Mouse (Mus musculus): Measurements from ENCODE around the gene Ipo13. TPM values are rescaled to one million over a fixed set of nuclear protein-coding genes. Genes with fewer than 3 reads are reported as not detected.
A peak's percentile ranks its signal among the peaks of the same experiment; 100 is the strongest.

The Ipo13 gene
- polyA plus RNA-seq, 1 experiment from 2014 or later: 51.9 TPM

DNA sequence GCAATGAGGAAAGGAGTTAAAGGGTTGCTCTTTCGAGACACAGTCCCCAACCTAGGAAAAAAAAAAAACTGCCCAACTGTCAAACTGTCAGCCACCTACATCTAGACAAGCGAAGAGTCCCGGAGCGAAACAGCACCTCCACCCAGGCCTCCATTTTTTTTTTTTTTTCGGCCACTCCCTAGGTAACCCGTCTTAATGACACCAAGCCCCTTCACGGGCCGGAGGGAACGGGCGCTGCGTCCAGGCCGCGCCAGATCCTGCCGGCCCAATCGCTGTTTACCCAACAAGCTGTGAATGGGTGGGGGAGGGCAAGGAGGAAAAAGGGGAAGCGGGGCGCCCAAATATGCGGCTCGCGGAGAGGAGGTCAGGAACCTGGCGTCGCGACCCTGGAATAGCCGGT, 28.2 kb downstream of the Ipo13 start:
- no peaks in the 10 kb centered on the region for H3K27me3 ChIP-seq
- TF ChIP-seq CTCF (IDR thresholded peaks at IDR 0.05): no peak
- POLR2A ChIA-PET: interaction anchor here (0.7 kb wide), 1 partner anchor 48 kb away, joined by 3 read pairs; no protein-coding TSS in a partner anchor
- ATAC-seq (no peak), DNase-seq (ENCODE audit: low read depth, low spot score) (no peak)
- in situ Hi-C loops (cut with MboI; ENCODE audit: low pct_unique_long_range_greater_than_20kb): no loop called here
- CTCF ChIA-PET: no interaction called here

DNA sequence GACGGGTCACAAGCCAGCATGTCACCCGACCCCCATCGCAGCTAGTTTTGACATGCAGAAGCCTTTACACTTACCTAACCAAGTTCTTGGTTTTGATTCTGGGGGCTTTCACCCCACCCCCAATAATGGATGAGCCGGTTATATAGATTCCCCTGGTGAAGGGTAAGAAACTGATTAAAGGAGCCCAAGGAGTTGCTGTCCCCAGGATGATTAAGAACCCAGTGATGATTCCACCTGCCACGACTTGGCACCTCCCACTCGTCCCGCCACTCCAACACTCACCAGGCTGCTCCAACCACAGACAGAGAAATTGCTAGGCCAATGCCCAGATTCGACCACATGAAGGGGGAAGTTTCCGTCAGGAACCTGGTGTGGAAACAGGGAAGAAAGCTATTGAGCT, 28.8 kb downstream of the Ipo13 start:
- in situ Hi-C loops (cut with MboI; ENCODE audit: low pct_unique_long_range_greater_than_20kb): no loop called here
- POLR2A ChIA-PET: no interaction called here
- TF ChIP-seq CTCF (IDR thresholded peaks at IDR 0.05): no peak
- no peaks in the 10 kb centered on the region for H3K27me3 ChIP-seq
- CTCF ChIA-PET: no interaction called here
- ATAC-seq (no peak), DNase-seq (ENCODE audit: low read depth, low spot score) (no peak)

DNA sequence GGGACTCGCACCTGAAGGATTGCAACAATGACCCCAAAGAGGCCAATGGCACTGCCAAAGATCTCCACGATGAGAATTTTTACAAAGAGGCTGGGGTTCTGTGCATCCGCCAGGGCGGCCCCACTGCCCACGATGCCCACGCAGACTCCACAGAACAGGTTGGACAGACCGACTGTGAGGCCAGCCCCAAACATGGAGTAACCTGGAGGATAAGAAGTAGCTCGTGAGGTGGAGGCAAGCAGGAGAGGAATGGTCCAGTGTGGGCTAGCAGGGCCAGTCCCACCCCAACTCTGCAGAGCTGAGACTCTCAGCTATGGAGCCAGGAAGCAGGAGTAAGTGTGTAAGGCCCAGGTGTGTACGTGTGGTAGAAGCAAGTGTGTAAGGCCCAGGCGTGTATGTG, 29.7 kb downstream of the Ipo13 start:
- TF ChIP-seq CTCF (IDR thresholded peaks at IDR 0.05): no peak
- DNase-seq (ENCODE audit: low read depth, low spot score) (no peak), ATAC-seq (no peak)
- ChIA-PET POLR2A (no interaction called here), CTCF (no interaction called here)
- in situ Hi-C loops (cut with MboI; ENCODE audit: low pct_unique_long_range_greater_than_20kb): no loop called here
- H3K27me3 ChIP-seq: no peaks in the 10 kb centered on the region

DNA sequence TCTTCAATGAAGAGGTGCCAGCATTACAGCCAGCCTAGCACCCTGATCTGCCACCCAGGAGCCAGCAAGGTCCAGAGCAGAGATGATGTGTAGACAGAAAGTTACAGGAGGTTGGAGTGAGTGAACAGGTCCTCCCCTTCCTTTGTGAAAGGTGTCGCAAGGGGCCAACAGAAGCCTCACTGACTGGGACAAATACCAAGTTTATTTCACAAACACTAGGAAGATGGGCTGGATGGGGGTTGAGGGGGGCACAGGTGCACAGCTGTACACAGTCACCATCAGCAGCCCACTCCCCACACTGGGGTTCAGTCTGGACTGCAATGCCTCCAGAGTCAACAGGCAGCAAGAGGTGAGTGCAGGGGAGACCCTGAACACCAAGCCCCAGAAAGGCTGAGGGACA, 30.7 kb downstream of the Ipo13 start:
- ATAC-seq (no peak), DNase-seq (ENCODE audit: low read depth, low spot score) (no peak)
- in situ Hi-C loops (cut with MboI; ENCODE audit: low pct_unique_long_range_greater_than_20kb): no loop called here
- no peaks in the 10 kb centered on the region for H3K27me3 ChIP-seq
- ChIA-PET POLR2A (no interaction called here), CTCF (no interaction called here)
- no peak for TF ChIP-seq CTCF (IDR thresholded peaks at IDR 0.05)

DNA sequence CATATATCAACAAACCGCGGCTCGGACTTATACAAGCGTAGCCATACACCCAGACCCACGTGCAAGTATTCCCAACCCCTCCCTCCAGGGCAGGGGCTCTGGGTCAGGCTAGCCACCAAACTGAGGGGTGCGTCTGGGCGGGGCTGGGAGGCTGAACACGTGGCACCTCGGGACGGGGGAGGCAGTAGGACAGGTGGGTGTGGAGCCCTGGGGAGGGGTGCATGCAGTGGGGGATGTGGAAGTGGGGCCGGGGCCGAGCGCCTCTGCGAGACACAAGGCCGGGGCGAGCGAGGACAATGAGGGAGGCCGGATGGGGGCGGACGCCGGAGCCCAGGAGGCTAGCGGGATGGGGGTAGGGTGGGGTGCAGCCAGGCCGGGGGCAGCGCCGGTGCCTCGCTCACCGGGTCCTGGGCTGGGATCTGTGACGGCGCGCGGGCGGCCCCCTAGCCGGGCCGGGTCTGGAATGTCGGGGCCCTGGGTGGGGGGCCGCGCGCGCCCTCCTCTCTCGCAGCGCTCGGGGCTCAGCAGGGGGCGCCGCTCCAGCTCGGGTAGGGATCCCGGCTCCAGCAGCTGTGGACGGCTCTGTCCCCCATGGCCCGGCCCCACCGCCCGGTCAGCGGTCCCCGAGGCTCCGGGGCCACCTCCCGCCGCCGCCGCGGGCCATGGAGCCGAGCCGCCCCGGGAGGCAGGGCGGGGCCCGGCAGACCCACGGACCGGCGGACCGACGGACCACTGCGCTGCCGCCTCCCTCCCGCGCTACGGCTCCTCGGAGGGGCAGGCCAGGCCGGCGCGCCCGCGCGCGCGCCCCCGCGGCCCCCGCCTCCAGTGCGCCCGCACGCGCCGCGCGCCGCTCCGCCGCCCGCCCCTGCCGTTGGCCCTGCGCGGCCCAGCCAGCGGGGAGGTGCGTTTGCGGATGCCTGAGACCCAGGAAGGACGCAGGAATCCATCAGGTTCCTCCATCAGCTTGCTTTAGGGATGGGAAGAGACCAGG, 31.8 kb downstream of the Ipo13 start, which contains the start of gene B4galt2:
Gene B4galt2, minus strand, starts transcription at position 787 of the 991 bp plus-strand sequence.
- in situ Hi-C loops (cut with MboI; ENCODE audit: low pct_unique_long_range_greater_than_20kb): no loop called here
- DNase-seq (ENCODE audit: low read depth, low spot score) (no peak), ATAC-seq (peak; percentile 25)
- ChIA-PET CTCF (interaction anchor here (1.0 kb wide), 1 partner anchor 25 kb away, joined by 3 read pairs; no protein-coding TSS in a partner anchor), POLR2A (no interaction called here)
- no peaks in the 10 kb centered on the region for H3K27me3 ChIP-seq
- TF ChIP-seq CTCF (IDR thresholded peaks at IDR 0.05): no peak

DNA sequence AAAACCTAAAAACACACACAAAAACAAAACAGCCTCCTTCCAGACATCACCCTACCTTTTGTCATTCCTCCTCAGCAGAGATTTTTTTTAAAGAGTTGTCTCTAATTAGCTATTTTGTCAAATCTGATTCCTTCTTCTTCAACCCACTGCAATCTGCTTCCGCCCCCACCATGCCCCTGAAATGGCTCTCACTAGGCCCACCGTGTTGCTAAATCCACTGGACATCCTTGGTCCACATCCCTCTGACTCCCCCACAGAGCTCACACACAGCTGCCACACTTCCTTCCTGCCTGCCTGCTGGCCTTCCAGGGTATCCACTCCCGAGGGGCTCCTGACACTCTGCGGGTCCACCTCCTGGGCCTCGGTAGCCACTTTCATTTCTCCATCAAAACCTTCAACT, 36.1 kb downstream of the Ipo13 start:
- ChIA-PET CTCF (interaction anchor here (1.4 to 1.5 kb wide), 2 partner anchors 12 to 19 kb away, joined by 3 to 4 read pairs; no protein-coding TSS in a partner anchor), POLR2A (no interaction called here)
- no peaks in the 10 kb centered on the region for H3K27me3 ChIP-seq
- DNase-seq (ENCODE audit: low read depth, low spot score): no peak
- ATAC-seq: no peak
- in situ Hi-C loops (cut with MboI; ENCODE audit: low pct_unique_long_range_greater_than_20kb): no loop called here
- no peak for TF ChIP-seq CTCF (IDR thresholded peaks at IDR 0.05)

DNA sequence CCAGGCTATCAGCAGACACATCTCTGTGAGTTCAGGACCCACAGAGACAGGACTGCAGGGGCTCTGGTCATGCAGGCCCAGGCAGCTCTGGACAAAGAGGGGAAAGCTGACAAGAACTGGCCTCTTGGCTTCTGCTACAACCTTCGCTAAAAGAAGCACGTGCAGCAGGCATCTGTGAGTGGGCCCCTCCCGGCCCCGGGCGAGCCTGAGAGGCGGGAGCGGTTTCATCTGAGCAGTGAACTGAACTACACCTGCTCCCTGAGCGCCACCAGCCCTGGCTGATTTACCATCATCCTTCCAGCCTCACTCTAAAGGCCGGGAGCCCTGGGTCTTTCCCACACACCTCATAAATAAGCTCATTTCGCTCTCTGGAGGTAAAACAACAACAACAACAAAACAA, 36.5 kb downstream of the Ipo13 start:
- ATAC-seq (no peak), DNase-seq (ENCODE audit: low read depth, low spot score) (no peak)
- no peak for TF ChIP-seq CTCF (IDR thresholded peaks at IDR 0.05)
- in situ Hi-C loops (cut with MboI; ENCODE audit: low pct_unique_long_range_greater_than_20kb): no loop called here
- no peaks in the 10 kb centered on the region for H3K27me3 ChIP-seq
- POLR2A ChIA-PET: no interaction called here
- CTCF ChIA-PET: interaction anchor here (1.2 to 1.5 kb wide), 3 partner anchors 12 to 20 kb away, joined by 3 to 4 read pairs (median 3); no protein-coding TSS in a partner anchor

DNA sequence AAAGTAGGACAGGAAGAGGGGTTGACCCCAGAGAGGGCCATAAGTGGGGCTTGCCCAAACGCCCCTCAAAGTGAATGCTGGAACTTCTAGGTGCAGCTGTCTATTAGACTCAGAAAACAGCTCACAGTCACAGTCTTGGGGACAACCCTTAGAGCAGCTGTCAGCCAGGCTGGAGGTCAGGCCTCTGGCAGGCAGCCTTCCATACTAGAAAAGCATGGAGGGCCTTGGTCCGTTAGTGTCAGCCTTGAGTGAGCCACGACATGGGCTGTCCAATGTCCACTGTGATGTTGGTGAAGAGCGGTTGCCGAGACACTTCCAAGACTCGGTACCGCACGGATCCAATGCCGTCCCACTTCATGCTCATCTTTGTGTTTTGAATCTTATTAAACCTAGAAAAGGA, 41.2 kb downstream of the Ipo13 start:
- ATAC-seq: no peak
- no peak for TF ChIP-seq CTCF (IDR thresholded peaks at IDR 0.05)
- ChIA-PET CTCF (interaction anchor here (1.0 kb wide), 1 partner anchor 15 kb away, joined by 3 read pairs; no protein-coding TSS in a partner anchor), POLR2A (no interaction called here)
- in situ Hi-C loops (cut with MboI; ENCODE audit: low pct_unique_long_range_greater_than_20kb): no loop called here
- DNase-seq (ENCODE audit: low read depth, low spot score): no peak
- no peaks in the 10 kb centered on the region for H3K27me3 ChIP-seq

DNA sequence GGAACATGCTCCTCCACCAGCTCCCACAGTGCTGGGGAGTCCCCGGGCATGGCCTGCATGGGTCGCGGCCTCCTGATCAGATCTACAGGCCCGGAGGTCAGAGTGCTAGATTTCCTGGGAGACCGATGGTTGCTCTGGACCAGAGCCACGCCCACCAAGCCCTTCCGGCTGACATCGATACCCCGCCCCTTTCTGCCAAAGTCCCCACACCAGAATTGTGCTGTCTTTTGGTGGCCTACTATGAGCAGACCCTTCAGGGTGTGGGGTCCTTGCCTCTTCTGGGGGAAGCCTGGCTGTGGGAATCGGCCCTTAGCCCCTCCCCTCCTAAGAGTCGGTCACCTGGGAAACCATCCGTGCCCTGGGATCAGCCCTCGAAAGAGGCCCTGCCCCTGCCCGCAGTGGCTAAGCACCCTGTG, 42.3 kb downstream of the Ipo13 start, which contains the start of gene Ccdc24:
Gene Ccdc24, minus strand, starts transcription at position 87 of the 416 bp plus-strand sequence.
- no peak for ATAC-seq
- no peak for DNase-seq (ENCODE audit: low read depth, low spot score)
- CTCF ChIA-PET: no interaction called here
- H3K27me3 ChIP-seq: no peaks in the 10 kb centered on the region
- in situ Hi-C loops (cut with MboI; ENCODE audit: low pct_unique_long_range_greater_than_20kb): no loop called here
- POLR2A ChIA-PET: no interaction called here
- TF ChIP-seq CTCF (IDR thresholded peaks at IDR 0.05): no peak

DNA sequence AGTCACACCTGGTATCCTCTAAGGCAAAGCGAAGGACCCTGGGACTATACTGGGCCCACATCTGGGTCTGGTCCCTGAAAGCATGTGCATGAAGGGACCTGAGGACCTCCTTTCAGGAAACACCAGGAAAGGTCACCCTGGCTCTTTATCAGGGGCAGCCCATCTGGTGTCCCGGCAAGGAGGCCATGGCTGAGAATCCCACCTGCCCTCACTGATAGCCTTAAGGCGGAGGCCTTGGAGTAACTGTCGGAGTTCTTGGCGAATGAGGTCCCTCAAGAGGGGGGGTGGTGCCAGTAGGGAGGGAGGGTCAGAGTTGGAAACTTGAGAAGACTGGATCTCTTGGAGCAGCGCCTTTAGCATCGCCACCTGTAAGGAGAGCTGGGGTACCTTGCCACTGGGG, 43.0 kb downstream of the Ipo13 start:
- ChIA-PET CTCF (interaction anchor here (1.0 kb wide), 1 partner anchor 17 kb away, joined by 3 read pairs; no protein-coding TSS in a partner anchor), POLR2A (interaction anchor here (0.6 kb wide), 1 partner anchor 256 kb away, joined by 3 read pairs; no protein-coding TSS in a partner anchor)
- no peaks in the 10 kb centered on the region for H3K27me3 ChIP-seq
- in situ Hi-C loops (cut with MboI; ENCODE audit: low pct_unique_long_range_greater_than_20kb): no loop called here
- DNase-seq (ENCODE audit: low read depth, low spot score) (no peak), ATAC-seq (no peak)
- no peak for TF ChIP-seq CTCF (IDR thresholded peaks at IDR 0.05)

DNA sequence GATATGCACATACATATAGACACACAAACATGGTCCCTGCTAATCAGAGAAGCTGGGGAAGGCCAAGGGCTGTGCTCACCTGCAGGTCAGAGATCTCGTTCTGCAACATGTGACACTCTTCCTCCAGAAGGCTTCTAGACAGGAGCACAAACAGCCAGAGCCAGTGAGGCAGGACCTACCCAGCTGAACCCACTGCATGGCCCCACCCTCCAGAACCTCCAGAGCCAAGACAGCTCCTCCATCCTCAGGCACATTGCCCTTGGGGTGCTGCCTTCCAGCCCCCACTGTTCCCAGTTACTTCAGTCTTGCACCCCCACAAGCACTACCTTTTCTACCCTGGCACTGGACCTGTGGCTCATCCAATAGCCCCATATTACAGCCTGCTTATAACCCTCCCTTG, 44.4 kb downstream of the Ipo13 start:
- no peak for DNase-seq (ENCODE audit: low read depth, low spot score)
- CTCF ChIA-PET: interaction anchor here (1.6 kb wide), 1 partner anchor 11 kb away, joined by 7 read pairs; no protein-coding TSS in a partner anchor
- POLR2A ChIA-PET: no interaction called here
- H3K27me3 ChIP-seq: no peaks in the 10 kb centered on the region
- TF ChIP-seq CTCF (IDR thresholded peaks at IDR 0.05): no peak
- ATAC-seq: no peak
- in situ Hi-C loops (cut with MboI; ENCODE audit: low pct_unique_long_range_greater_than_20kb): no loop called here

Data from Patski (cell line).